Mouse (Mus musculus) heart, adult 2 months (tissue): ENCODE measurements around the gene Hcn2.

ENCODE experiments used
- CTCF ChIP-seq: fragments of 200-600 bp; IDR thresholded peaks from 2 replicates; pipeline ENCODE4 v1.8.1; 2022; ENCODE audit warnings: antibody characterized with exemption, mild to moderate bottlenecking, moderate library complexity
- EP300 ChIP-seq: fragments of 200-500 bp; IDR thresholded peaks from 2 replicates; pipeline ENCODE4 v1.6.1; 2011; ENCODE audit warnings: low read depth, low read length, control low read depth; ENCODE audit not compliant: insufficient read depth

- TF ChIP-seq CTCF (no peak), EP300 (no peak)
Measured at GRCm38 (mm10) chr10:79739234-79739633, 22.8 kb downstream of the Hcn2 start.
